Mouse (Mus musculus): ENCODE data around the gene Gm35134.
"Not testable (repeated sequence)": the region's sequence is repeated elsewhere in the genome, so short reads cannot be mapped to it uniquely, and the experiment has no call there.

The Gm35134 gene

DNA sequence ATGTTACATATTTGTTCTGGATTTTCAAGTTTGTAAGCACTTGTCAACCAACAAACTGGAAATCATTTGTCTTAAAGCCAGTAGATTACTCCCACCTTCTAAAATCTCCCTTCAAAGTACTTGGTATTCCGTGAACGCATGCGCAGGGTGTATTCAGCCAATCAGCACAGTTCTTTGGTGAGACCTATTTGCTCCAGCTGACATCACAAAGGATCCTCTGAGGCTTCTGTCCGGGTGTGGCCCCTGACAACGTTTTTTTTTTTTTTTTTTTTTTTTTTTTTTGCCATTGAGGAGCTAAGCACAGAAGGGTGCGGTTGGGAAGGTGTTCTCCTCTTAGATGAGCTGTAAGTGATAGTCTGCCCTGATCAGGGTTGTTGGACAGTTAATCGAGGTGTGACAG, at the start of gene Gm35134:
Gene Gm35134, plus strand, starts transcription at position 301 of the 400 bp plus-strand sequence.
- DNase-seq = not testable (repeated sequence)
